Mouse (Mus musculus) embryonic facial prominence, embryonic 14.5 days (tissue): ENCODE results near the gene Prkacb. TPM values are rescaled to one million over a fixed set of nuclear protein-coding genes. Genes with fewer than 3 reads are reported as not detected.
A peak's percentile ranks its signal among the peaks of the same experiment; 100 is the strongest.

Experiments
- ATAC-seq: fragments of 200-750 bp; cut with Nextera tagmentation; 2 replicates; pipeline ENCODE4 v1.8.0; 2017; ENCODE audit warnings: low read depth, moderate number of reproducible peaks, moderate TSS enrichment
- DNase-seq: peaks from one replicate; pipeline ENCODE4 v3.0.0-alpha.2; 2015; ENCODE audit warnings: low spot score
- H3K27ac ChIP-seq: fragments of 300-500 bp; sonication (generic); replicated peaks from 2 replicates; pipeline ENCODE4 v1.5.1; 2014; ENCODE audit warnings: low read depth, mild to moderate bottlenecking, low read length, moderate library complexity
- H3K27me3 ChIP-seq: fragments of 300-500 bp; sonication (generic); replicated peaks from 2 replicates; pipeline ENCODE4 v1.6.1; 2014; ENCODE audit warnings: low read length; ENCODE audit not compliant: control insufficient read depth, insufficient read depth
- H3K36me3 ChIP-seq: fragments of 300-500 bp; sonication (generic); 2 replicates; pipeline ENCODE4 v1.6.1; 2014; ENCODE audit warnings: low read length, mixed read lengths; ENCODE audit not compliant: control insufficient read depth, insufficient read depth
- H3K4me1 ChIP-seq: fragments of 300-500 bp; sonication (generic); 2 replicates; pipeline ENCODE4 v1.6.1; 2014; ENCODE audit warnings: antibody characterized with exemption, low read length; ENCODE audit not compliant: control insufficient read depth, insufficient read depth
- H3K4me2 ChIP-seq: fragments of 300-500 bp; sonication (generic); 2 replicates; pipeline ENCODE4 v1.6.1; 2014; ENCODE audit warnings: low read depth, mild to moderate bottlenecking, low read length, moderate library complexity, mixed read lengths
- H3K4me3 ChIP-seq: fragments of 300-500 bp; sonication (generic); 2 replicates; pipeline ENCODE4 v1.5.1; 2014; ENCODE audit warnings: low read depth, mild to moderate bottlenecking, low read length
- H3K9ac ChIP-seq: fragments of 300-500 bp; sonication (generic); 2 replicates; pipeline ENCODE4 v1.6.1; 2014; ENCODE audit warnings: low read depth, mild to moderate bottlenecking, low read length, moderate library complexity, mixed read lengths
- H3K9me3 ChIP-seq: fragments of 300-500 bp; sonication (generic); 2 replicates; pipeline ENCODE4 v1.6.1; 2016; ENCODE audit warnings: low read length; ENCODE audit not compliant: control insufficient read depth
- WGBS: fragments of 180-500 bp; shearing (Covaris S2); extraction: QIAGEN DNeasy Blood & Tissue Kit; methylation state at CpG from one replicate; pipeline ENCODE4 v1.1.7; 2014; 5-methylcytosine and 5-hydroxymethylcytosine counted together
- polyA plus RNA-seq: library from polyadenylated mRNA; unstranded; fragments of >200 nt; fragmentation: Nextera tagmentation; extraction: Ambion mirVana; gene quantifications from 2 replicates; pipeline ENCODE4 v1.2.1, GENCODE M21; 2014

The Prkacb gene
- polyA plus RNA-seq, 1 experiment from 2014 or later: 69.1 TPM

- Histone ChIP-seq H3K36me3 (no peaks in the 10 kb centered on the region), H3K27me3 (no peaks in the 10 kb centered on the region), H3K4me2 (no peak overlapping the region), H3K4me1 (no peaks in the 10 kb centered on the region), H3K9me3 (no peaks in the 10 kb centered on the region), H3K4me3 (no peak overlapping the region), H3K9ac (no peak overlapping the region), H3K27ac (no peak overlapping the region)
- DNase-seq (no peak), ATAC-seq (no peak)
- WGBS: 86% methylated on average over 4 of the region's 4 CpGs
Measured at GRCm38 (mm10) chr3:146704099-146704498, 108.7 kb downstream of the Prkacb start.

- ATAC-seq: no peak
- WGBS: 79% methylated on average over 11 of the region's 11 CpGs
- H3K27ac ChIP-seq: no peak overlapping the region
- no peaks in the 10 kb centered on the region for H3K9me3 ChIP-seq
- no peaks in the 10 kb centered on the region for H3K27me3 ChIP-seq
- H3K4me2 ChIP-seq: no peak overlapping the region
- H3K9ac ChIP-seq: no peak overlapping the region
- no peaks in the 10 kb centered on the region for H3K36me3 ChIP-seq
- no peak overlapping the region for H3K4me3 ChIP-seq
- no peaks in the 10 kb centered on the region for H3K4me1 ChIP-seq
- DNase-seq: no peak
Measured at GRCm38 (mm10) chr3:146700051-146700450, 112.7 kb downstream of the Prkacb start.

- Histone ChIP-seq H3K27ac (no peak overlapping the region), H3K27me3 (no peaks in the 10 kb centered on the region), H3K36me3 (no peaks in the 10 kb centered on the region), H3K9ac (no peak overlapping the region), H3K4me1 (no peaks in the 10 kb centered on the region), H3K4me2 (no peak overlapping the region), H3K4me3 (no peak overlapping the region), H3K9me3 (no peaks in the 10 kb centered on the region)
- DNase-seq: no peak
- WGBS: 53% methylated on average over 11 of the region's 11 CpGs
- no peak for ATAC-seq
Measured at GRCm38 (mm10) chr3:146698982-146699381, 113.8 kb downstream of the Prkacb start.

GRCm38 (mm10) chr3:146692547-146692946 lies 120.2 kb downstream of the Prkacb start:
- WGBS: 78% methylated on average over 5 of the region's 5 CpGs
- no peak for ATAC-seq
- Histone ChIP-seq H3K4me2 (no peak overlapping the region), H3K4me1 (no peaks in the 10 kb centered on the region), H3K9ac (no peak overlapping the region), H3K9me3 (no peaks in the 10 kb centered on the region), H3K4me3 (no peak overlapping the region), H3K27me3 (no peaks in the 10 kb centered on the region), H3K27ac (no peak overlapping the region), H3K36me3 (no peaks in the 10 kb centered on the region)
- no peak for DNase-seq

GRCm38 (mm10) chr3:146687121-146687725 lies 125.6 kb downstream of the Prkacb start:
- Histone ChIP-seq H3K4me1 (no peaks in the 10 kb centered on the region), H3K27me3 (no peaks in the 10 kb centered on the region), H3K4me2 (no peak overlapping the region), H3K9me3 (no peaks in the 10 kb centered on the region), H3K36me3 (no peaks in the 10 kb centered on the region), H3K27ac (no peak overlapping the region), H3K4me3 (no peak overlapping the region), H3K9ac (no peak overlapping the region)
- WGBS: 61% methylated on average over 4 of the region's 4 CpGs
- DNase-seq (no peak), ATAC-seq (no peak)

- no peak overlapping the region for H3K4me2 ChIP-seq
- 87% methylated on average over 8 of the region's 8 CpGs for WGBS
- H3K27ac ChIP-seq: no peak overlapping the region
- no peak overlapping the region for H3K9ac ChIP-seq
- no peak for ATAC-seq
- no peaks in the 10 kb centered on the region for H3K36me3 ChIP-seq
- H3K9me3 ChIP-seq: no peaks in the 10 kb centered on the region
- no peak overlapping the region for H3K4me3 ChIP-seq
- no peak for DNase-seq
- H3K27me3 ChIP-seq: no peaks in the 10 kb centered on the region
- no peaks in the 10 kb centered on the region for H3K4me1 ChIP-seq
Measured at GRCm38 (mm10) chr3:146686428-146686827, 126.4 kb downstream of the Prkacb start.

GRCm38 (mm10) chr3:146684811-146685675 lies 127.7 kb downstream of the Prkacb start, which contains the start of gene Samd13:
Gene Samd13, minus strand, starts transcription at chr3:146685592.
- Histone ChIP-seq H3K9ac (peak within 1 kb of the TSS; percentile 64), H3K4me2 (peak within 1 kb of the TSS; percentile 93), H3K27me3 (no peaks in the 10 kb centered on the region), H3K27ac (peak within 1 kb of the TSS; percentile 22; the same call in 1 of the 2 replicates), H3K36me3 (no peaks in the 10 kb centered on the region), H3K9me3 (no peaks in the 10 kb centered on the region), H3K4me3 (peak within 1 kb of the TSS; percentile 56), H3K4me1 (no peaks in the 10 kb centered on the region)
- DNase-seq (peak; percentile 92), ATAC-seq (peak; percentile 92)
- 2% methylated on average over 49 of the region's 50 CpGs for WGBS

GRCm38 (mm10) chr3:146683095-146683494 lies 129.7 kb downstream of the Prkacb start:
- Histone ChIP-seq H3K4me3 (no peak overlapping the region), H3K36me3 (no peaks in the 10 kb centered on the region), H3K9ac (no peak overlapping the region), H3K27ac (peak overlapping the region; percentile 45), H3K27me3 (no peaks in the 10 kb centered on the region), H3K9me3 (no peaks in the 10 kb centered on the region), H3K4me2 (peak overlapping the region; percentile 42; the same call in 1 of the 2 replicates), H3K4me1 (no peaks in the 10 kb centered on the region)
- 56% methylated on average over 2 of the region's 2 CpGs for WGBS
- ATAC-seq: no peak
- DNase-seq: no peak
